Mouse (Mus musculus) bone marrow macrophage, adult 2 months (primary cell): ENCODE results near the gene Rad1. TPM values are rescaled to one million over a fixed set of nuclear protein-coding genes. Genes with fewer than 3 reads are reported as not detected.
"Not testable (repeated sequence)": the region's sequence is repeated elsewhere in the genome, so short reads cannot be mapped to it uniquely, and the experiment has no call there.

Source experiments
- H3K27ac ChIP-seq: 2 replicates; pipeline ENCODE4 v1.5.1; 2012; ENCODE audit warnings: low read depth, low read length; ENCODE audit not compliant: insufficient read depth
- H3K4me1 ChIP-seq: 2 replicates; pipeline ENCODE4 v1.6.1; 2012; ENCODE audit warnings: low read length; ENCODE audit not compliant: control insufficient read depth, insufficient read depth
- H3K4me3 ChIP-seq: 2 replicates; pipeline ENCODE4 v1.5.1; 2012; ENCODE audit warnings: mild to moderate bottlenecking, low read length, moderate library complexity; ENCODE audit not compliant: insufficient read depth
- CTCF ChIP-seq: IDR thresholded peaks from 2 replicates; pipeline ENCODE4 v1.5.1; 2012; ENCODE audit warnings: low read depth, mild to moderate bottlenecking, low read length, moderate library complexity
- POLR2A ChIP-seq: IDR thresholded peaks from 2 replicates; pipeline ENCODE4 v1.6.1; 2012; ENCODE audit warnings: mild to moderate bottlenecking, low read depth, low read length, borderline replicate concordance
- polyA plus RNA-seq: library from polyadenylated mRNA; stranded (reverse); fragments of >200 nt; gene quantifications from 2 replicates; pipeline ENCODE4 v1.2.4, GENCODE M21; 2012; ENCODE audit not compliant: missing spikeins, insufficient read depth, insufficient read length

Rad1 gene
- polyA plus RNA-seq, 1 experiment: 15.4 TPM

- TF ChIP-seq POLR2A: no peak
- TF ChIP-seq CTCF: peak; percentile 55
- H3K27ac ChIP-seq: no peak overlapping the region
- no peaks in the 10 kb centered on the region for H3K4me1 ChIP-seq
- no peak overlapping the region for H3K4me3 ChIP-seq
These were observed 15.3 kb downstream of the Rad1 start for GRCm38 (mm10) chr15:10500838-10501719.

GRCm38 (mm10) chr15:10506099-10506498, 20.3 kb downstream of the Rad1 start:
- Histone ChIP-seq H3K4me1 (no peaks in the 10 kb centered on the region), H3K27ac (no peak overlapping the region), H3K4me3 (no peak overlapping the region)
- TF ChIP-seq CTCF (no peak), POLR2A (no peak)

GRCm38 (mm10) chr15:10515166-10515565, 29.3 kb downstream of the Rad1 start:
- Histone ChIP-seq H3K4me3 (no peak overlapping the region), H3K27ac (no peak overlapping the region), H3K4me1 (no peaks in the 10 kb centered on the region)
- TF ChIP-seq POLR2A: no peak
- no peak for TF ChIP-seq CTCF

GRCm38 (mm10) chr15:10525896-10526295, 40.1 kb downstream of the Rad1 start:
- TF ChIP-seq CTCF: no peak
- TF ChIP-seq POLR2A: no peak
- no peak overlapping the region for H3K27ac ChIP-seq
- no peak overlapping the region for H3K4me3 ChIP-seq
- no peaks in the 10 kb centered on the region for H3K4me1 ChIP-seq

- no peak overlapping the region for H3K4me3 ChIP-seq
- H3K27ac ChIP-seq: no peak overlapping the region
- H3K4me1 ChIP-seq: no peaks in the 10 kb centered on the region
- TF ChIP-seq POLR2A (no peak), CTCF (no peak)
These were observed 45.5 kb downstream of the Rad1 start for GRCm38 (mm10) chr15:10531352-10531751.

- not testable (repeated sequence) for H3K27ac ChIP-seq, H3K4me1 ChIP-seq
These were observed 47.5 kb downstream of the Rad1 start for GRCm38 (mm10) chr15:10533361-10533760.

GRCm38 (mm10) chr15:10534591-10534990, 48.8 kb downstream of the Rad1 start:
- Histone ChIP-seq H3K4me3 (no peak overlapping the region), H3K27ac (no peak overlapping the region)
- TF ChIP-seq POLR2A: no peak
- no peak for TF ChIP-seq CTCF

More at GRCm38 (mm10) chr15:10533361-10533760, 47.5 kb downstream of the Rad1 start:
- not testable (repeated sequence) for H3K4me3 ChIP-seq

GRCm38 (mm10) chr15:10535969-10536368, 50.2 kb downstream of the Rad1 start:
- H3K4me1 ChIP-seq: no peaks in the 10 kb centered on the region
- no peak for TF ChIP-seq POLR2A
- TF ChIP-seq CTCF: no peak
- no peak overlapping the region for H3K4me3 ChIP-seq
- H3K27ac ChIP-seq: no peak overlapping the region

More at GRCm38 (mm10) chr15:10534591-10534990, 48.8 kb downstream of the Rad1 start:
- H3K4me1 ChIP-seq: no peaks in the 10 kb centered on the region

- H3K4me1 ChIP-seq: no peaks in the 10 kb centered on the region
- H3K4me3 ChIP-seq: no peak overlapping the region
- TF ChIP-seq POLR2A: no peak
- TF ChIP-seq CTCF: no peak
- H3K27ac ChIP-seq: no peak overlapping the region
These were observed 54.7 kb downstream of the Rad1 start for GRCm38 (mm10) chr15:10540271-10541088.

Other genes starting within 250 kb of the Rad1 start
- not detected in 2 replicates for gene Gm21973, start 160.6 kb upstream of the Rad1 start, polyA plus RNA-seq
- gene Agxt2, start 127.5 kb upstream of the Rad1 start, polyA plus RNA-seq: not detected in 2 replicates
- gene Dnajc21, start 15.5 kb upstream of the Rad1 start, polyA plus RNA-seq: 16.4 and 17.6 TPM in 2 replicates
- gene Brix1, start 71 bp upstream of the Rad1 start, polyA plus RNA-seq: 31.2 and 36.0 TPM in 2 replicates
- gene Ttc23l, start 72.7 kb downstream of the Rad1 start, polyA plus RNA-seq: not detected in 2 replicates
- 4.4 and 6.2 TPM in 2 replicates for gene Rai14, start 228.6 kb downstream of the Rad1 start, polyA plus RNA-seq